Mouse (Mus musculus) midbrain, embryonic 14.5 days (tissue): ENCODE results near the gene Trio. TPM values are rescaled to one million over a fixed set of nuclear protein-coding genes. Genes with fewer than 3 reads are reported as not detected.
A peak's percentile ranks its signal among the peaks of the same experiment; 100 is the strongest.

Source experiments
- ATAC-seq: fragments of 200-750 bp; cut with Nextera tagmentation; 2 replicates; pipeline ENCODE4 v1.8.0; 2017; ENCODE audit warnings: moderate number of reproducible peaks, moderate library complexity; ENCODE audit not compliant: low FRiP score, low TSS enrichment
- DNase-seq: peaks from one replicate; pipeline ENCODE4 v3.0.0-alpha.2; 2015
- H3K27ac ChIP-seq: fragments of 300-500 bp; sonication (generic); replicated peaks from 2 replicates; pipeline ENCODE4 v1.5.1; 2014; ENCODE audit warnings: mild to moderate bottlenecking, low read depth, low read length, moderate library complexity
- H3K27me3 ChIP-seq: fragments of 300-500 bp; sonication (generic); 2 replicates; pipeline ENCODE4 v1.6.1; 2014; ENCODE audit warnings: low read length, control low read depth, mixed read lengths; ENCODE audit not compliant: control insufficient read depth, insufficient read depth
- H3K36me3 ChIP-seq: fragments of 300-500 bp; sonication (generic); 2 replicates; pipeline ENCODE4 v1.6.1; 2014; ENCODE audit warnings: low read length, control low read depth; ENCODE audit not compliant: control insufficient read depth, insufficient read depth
- H3K4me1 ChIP-seq: fragments of 300-500 bp; sonication (generic); 2 replicates; pipeline ENCODE4 v1.6.1; 2014; ENCODE audit warnings: mild to moderate bottlenecking, antibody characterized with exemption, low read length, control low read depth; ENCODE audit not compliant: control insufficient read depth, insufficient read depth
- H3K4me2 ChIP-seq: fragments of 300-500 bp; sonication (generic); 2 replicates; pipeline ENCODE4 v1.6.1; 2014; ENCODE audit warnings: mild to moderate bottlenecking, low read length, moderate library complexity
- H3K4me3 ChIP-seq: fragments of 300-500 bp; sonication (generic); replicated peaks from 2 replicates; pipeline ENCODE4 v1.5.1; 2014; ENCODE audit warnings: low read depth, low read length
- H3K9ac ChIP-seq: fragments of 300-500 bp; sonication (generic); replicated peaks from 2 replicates; pipeline ENCODE4 v1.6.1; 2014; ENCODE audit warnings: mild to moderate bottlenecking, low read length, moderate library complexity
- H3K9me3 ChIP-seq: fragments of 300-500 bp; sonication (generic); 2 replicates; pipeline ENCODE4 v1.6.1; 2016; ENCODE audit warnings: low read length, control low read depth, mixed read lengths; ENCODE audit not compliant: control insufficient read depth
- WGBS: fragments of 180-500 bp; shearing (Covaris S2); extraction: QIAGEN DNeasy Blood & Tissue Kit; methylation state at CpG from one replicate; pipeline ENCODE4 v1.1.7; 2014; 5-methylcytosine and 5-hydroxymethylcytosine counted together
- polyA plus RNA-seq: library from polyadenylated mRNA; unstranded; fragments of >200 nt; fragmentation: Nextera tagmentation; extraction: Ambion mirVana; gene quantifications from 2 replicates; pipeline ENCODE4 v1.2.1, GENCODE M21; 2014

Trio gene
- polyA plus RNA-seq, 1 experiment from 2014 or later: 56.5 TPM

GRCm38 (mm10) chr15:27976366-27976765 is 49.3 kb downstream of the Trio start:
- no peaks in the 10 kb centered on the region for H3K27me3 ChIP-seq
- ATAC-seq: no peak
- no peak overlapping the region for H3K4me3 ChIP-seq
- H3K4me2 ChIP-seq: no peak overlapping the region
- no peaks in the 10 kb centered on the region for H3K9me3 ChIP-seq
- no peaks in the 10 kb centered on the region for H3K36me3 ChIP-seq
- no peak overlapping the region for H3K9ac ChIP-seq
- no peak for DNase-seq
- no peak overlapping the region for H3K27ac ChIP-seq
- H3K4me1 ChIP-seq: 0 out of 2 replicates have a peak, but pooled peaks cover 3% of the 10 kb centered on the region

DNA sequence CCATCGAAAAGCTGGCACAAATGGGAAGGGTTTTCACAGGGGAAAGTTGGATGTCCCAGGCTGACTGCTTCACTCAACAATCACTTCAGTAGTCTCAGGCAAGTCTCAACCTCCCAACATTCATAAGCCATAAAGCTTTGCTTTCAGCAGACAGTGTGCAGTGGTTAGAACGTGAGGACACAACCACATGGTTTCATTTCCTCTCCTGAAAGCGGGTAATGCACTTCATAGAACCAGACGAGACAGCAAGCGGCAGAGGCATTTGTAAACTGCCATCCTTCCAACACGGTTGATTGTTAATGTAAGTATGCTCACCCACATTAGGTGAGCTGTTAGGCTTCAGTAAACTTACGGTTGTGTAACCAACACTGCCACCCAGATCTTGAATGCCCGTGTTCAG is 51.0 kb downstream of the Trio start:
- H3K9me3 ChIP-seq: no peaks in the 10 kb centered on the region
- H3K4me2 ChIP-seq: no peak overlapping the region
- DNase-seq (no peak), ATAC-seq (no peak)
- no peaks in the 10 kb centered on the region for H3K27me3 ChIP-seq
- no peak overlapping the region for H3K4me3 ChIP-seq
- no peak overlapping the region for H3K9ac ChIP-seq
- no peak overlapping the region for H3K27ac ChIP-seq
- H3K4me1 ChIP-seq: no peaks in the 10 kb centered on the region
- WGBS: 91% methylated on average over 8 of the region's 8 CpGs
- H3K36me3 ChIP-seq: no peaks in the 10 kb centered on the region

DNA sequence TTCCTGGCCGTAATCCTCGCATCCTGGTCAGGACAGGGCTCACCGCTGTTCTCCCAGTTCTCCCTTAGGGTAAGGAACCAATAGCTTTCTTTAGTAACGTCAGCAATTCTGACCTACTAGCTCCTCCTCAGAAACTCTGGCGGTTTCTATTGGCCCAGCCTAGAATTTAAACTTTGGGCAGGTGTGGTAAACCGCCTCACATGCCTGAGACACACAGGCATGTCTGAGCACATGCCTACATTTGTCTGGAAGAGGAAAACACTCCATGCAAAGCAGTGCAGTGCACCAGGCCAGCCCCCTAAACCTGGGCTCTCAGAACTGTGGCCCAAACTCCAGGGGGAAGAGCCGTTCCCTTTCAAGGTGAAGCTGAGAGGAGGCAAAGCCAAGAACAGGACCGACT is 57.5 kb downstream of the Trio start:
- no peaks in the 10 kb centered on the region for H3K27me3 ChIP-seq
- ATAC-seq (no peak), DNase-seq (no peak)
- H3K9me3 ChIP-seq: no peaks in the 10 kb centered on the region
- H3K9ac ChIP-seq: no peak overlapping the region
- H3K36me3 ChIP-seq: no peaks in the 10 kb centered on the region
- peaks cover 17% of the 10 kb centered on the region for H3K4me1 ChIP-seq
- 79% methylated on average over 8 of the region's 8 CpGs for WGBS
- no peak overlapping the region for H3K4me2 ChIP-seq
- no peak overlapping the region for H3K4me3 ChIP-seq
- H3K27ac ChIP-seq: no peak overlapping the region

- Histone ChIP-seq H3K27ac (no peak overlapping the region), H3K9ac (no peak overlapping the region), H3K4me3 (no peak overlapping the region), H3K36me3 (no peaks in the 10 kb centered on the region), H3K27me3 (no peaks in the 10 kb centered on the region), H3K9me3 (no peaks in the 10 kb centered on the region), H3K4me1 (peaks cover 26% of the 10 kb centered on the region), H3K4me2 (no peak overlapping the region)
- 72% methylated on average over 14 of the region's 14 CpGs for WGBS
- DNase-seq: no peak
- no peak for ATAC-seq
Observed at GRCm38 (mm10) chr15:27967128-27967876, 58.3 kb downstream of the Trio start.

DNA sequence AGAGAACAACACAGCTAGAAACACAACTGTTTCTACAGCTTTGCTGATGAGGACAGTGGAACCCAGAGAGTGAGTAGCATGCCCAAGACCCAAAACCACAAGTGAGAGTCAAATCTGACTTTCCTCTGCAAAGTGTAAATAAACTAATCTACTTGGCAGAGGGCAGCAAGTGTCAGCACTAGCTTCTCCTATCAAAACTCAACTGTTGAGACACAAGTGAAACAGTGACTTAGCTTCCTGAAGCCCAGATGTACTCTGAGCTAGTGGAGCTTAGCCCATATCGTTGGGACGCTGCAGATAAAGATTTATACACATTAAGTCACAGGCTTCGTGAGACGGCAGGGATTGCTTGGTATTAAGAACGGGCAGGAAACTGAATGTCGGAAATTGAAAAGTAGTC is 60.8 kb downstream of the Trio start:
- no peak overlapping the region for H3K27ac ChIP-seq
- DNase-seq: no peak
- no peak for ATAC-seq
- H3K27me3 ChIP-seq: no peaks in the 10 kb centered on the region
- H3K36me3 ChIP-seq: no peaks in the 10 kb centered on the region
- H3K9ac ChIP-seq: no peak overlapping the region
- no peak overlapping the region for H3K4me2 ChIP-seq
- H3K4me1 ChIP-seq: peaks cover 46% of the 10 kb centered on the region
- H3K4me3 ChIP-seq: no peak overlapping the region
- 73% methylated on average over 6 of the region's 6 CpGs for WGBS
- no peaks in the 10 kb centered on the region for H3K9me3 ChIP-seq

DNA sequence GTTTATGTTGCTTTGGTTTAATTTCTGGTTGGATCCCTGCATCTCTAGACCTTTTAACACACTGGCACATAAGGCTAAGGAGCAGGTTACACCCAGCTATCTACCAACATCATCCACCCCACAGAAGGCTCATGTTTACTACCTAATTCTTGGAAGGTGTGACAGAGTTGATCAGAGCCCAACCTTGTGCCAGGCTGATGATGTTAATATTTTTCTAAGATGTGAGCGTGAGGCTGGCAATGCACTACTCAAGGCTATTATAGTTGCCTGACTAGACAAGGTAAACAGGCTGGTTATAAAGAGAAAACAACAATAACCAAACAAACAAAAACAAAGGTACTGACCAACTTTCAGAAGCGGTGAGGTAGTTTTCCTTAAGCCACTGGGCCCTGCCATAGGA is 62.1 kb downstream of the Trio start:
- Histone ChIP-seq H3K4me1 (peaks cover 48% of the 10 kb centered on the region), H3K4me3 (no peak overlapping the region), H3K27ac (no peak overlapping the region), H3K9ac (no peak overlapping the region), H3K27me3 (no peaks in the 10 kb centered on the region), H3K4me2 (no peak overlapping the region), H3K36me3 (no peaks in the 10 kb centered on the region), H3K9me3 (no peaks in the 10 kb centered on the region)
- DNase-seq: no peak
- WGBS: 85% methylated on average over 2 of the region's 2 CpGs
- no peak for ATAC-seq

- no peak overlapping the region for H3K4me3 ChIP-seq
- DNase-seq (no peak), ATAC-seq (no peak)
- H3K4me2 ChIP-seq: no peak overlapping the region
- 73% methylated on average over 9 of the region's 9 CpGs for WGBS
- H3K27ac ChIP-seq: no peak overlapping the region
- H3K27me3 ChIP-seq: no peaks in the 10 kb centered on the region
- H3K4me1 ChIP-seq: peaks cover 48% of the 10 kb centered on the region
- H3K9ac ChIP-seq: no peak overlapping the region
- no peaks in the 10 kb centered on the region for H3K9me3 ChIP-seq
- no peaks in the 10 kb centered on the region for H3K36me3 ChIP-seq
Observed at GRCm38 (mm10) chr15:27960642-27961041, 65.0 kb downstream of the Trio start.

- H3K4me2 ChIP-seq: no peak overlapping the region
- no peak overlapping the region for H3K9ac ChIP-seq
- no peaks in the 10 kb centered on the region for H3K27me3 ChIP-seq
- H3K36me3 ChIP-seq: no peaks in the 10 kb centered on the region
- DNase-seq: peak; percentile 39
- H3K4me1 ChIP-seq: peaks cover 51% of the 10 kb centered on the region
- no peak for ATAC-seq
- H3K4me3 ChIP-seq: no peak overlapping the region
- H3K27ac ChIP-seq: no peak overlapping the region; the same call in 1 of the 2 replicates
- WGBS: 67% methylated on average over 9 of the region's 9 CpGs
- H3K9me3 ChIP-seq: no peaks in the 10 kb centered on the region
Observed at GRCm38 (mm10) chr15:27957867-27958266, 67.8 kb downstream of the Trio start.

DNA sequence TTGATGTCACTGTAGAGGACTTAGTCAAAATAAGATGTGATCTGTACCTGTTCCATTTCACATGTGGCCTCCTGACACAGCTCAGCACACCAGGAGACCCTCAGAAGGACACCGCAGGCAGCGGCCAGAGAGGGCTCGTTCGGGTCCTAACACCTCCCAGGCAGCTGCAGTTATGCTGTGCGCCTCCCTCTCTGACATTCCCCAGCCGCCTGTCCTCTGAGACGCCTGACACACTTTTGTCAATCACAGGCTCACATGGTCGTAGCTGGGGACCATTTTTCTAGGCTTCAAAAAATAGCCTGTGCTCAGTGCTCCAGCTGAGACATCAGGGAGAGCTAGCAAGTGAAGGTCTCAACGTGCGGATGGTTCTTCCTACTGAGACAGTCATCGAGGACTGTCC is 70.0 kb downstream of the Trio start:
- no peak for DNase-seq
- H3K4me1 ChIP-seq: peaks cover 31% of the 10 kb centered on the region
- no peak for ATAC-seq
- no peaks in the 10 kb centered on the region for H3K27me3 ChIP-seq
- no peaks in the 10 kb centered on the region for H3K9me3 ChIP-seq
- H3K9ac ChIP-seq: no peak overlapping the region; the same call in 1 of the 2 replicates
- no peaks in the 10 kb centered on the region for H3K36me3 ChIP-seq
- no peak overlapping the region for H3K4me2 ChIP-seq
- 42% methylated on average over 11 of the region's 11 CpGs for WGBS
- no peak overlapping the region for H3K4me3 ChIP-seq
- H3K27ac ChIP-seq: no peak overlapping the region
